Mouse (Mus musculus) bone marrow macrophage, adult 2 months (primary cell): Measurements from ENCODE around the gene Aldh1l1.

Experiments
- CTCF ChIP-seq: IDR thresholded peaks from 2 replicates; pipeline ENCODE4 v1.5.1; 2012; ENCODE audit warnings: low read depth, mild to moderate bottlenecking, low read length, moderate library complexity
- POLR2A ChIP-seq: IDR thresholded peaks from 2 replicates; pipeline ENCODE4 v1.6.1; 2012; ENCODE audit warnings: mild to moderate bottlenecking, low read depth, low read length, borderline replicate concordance

DNA sequence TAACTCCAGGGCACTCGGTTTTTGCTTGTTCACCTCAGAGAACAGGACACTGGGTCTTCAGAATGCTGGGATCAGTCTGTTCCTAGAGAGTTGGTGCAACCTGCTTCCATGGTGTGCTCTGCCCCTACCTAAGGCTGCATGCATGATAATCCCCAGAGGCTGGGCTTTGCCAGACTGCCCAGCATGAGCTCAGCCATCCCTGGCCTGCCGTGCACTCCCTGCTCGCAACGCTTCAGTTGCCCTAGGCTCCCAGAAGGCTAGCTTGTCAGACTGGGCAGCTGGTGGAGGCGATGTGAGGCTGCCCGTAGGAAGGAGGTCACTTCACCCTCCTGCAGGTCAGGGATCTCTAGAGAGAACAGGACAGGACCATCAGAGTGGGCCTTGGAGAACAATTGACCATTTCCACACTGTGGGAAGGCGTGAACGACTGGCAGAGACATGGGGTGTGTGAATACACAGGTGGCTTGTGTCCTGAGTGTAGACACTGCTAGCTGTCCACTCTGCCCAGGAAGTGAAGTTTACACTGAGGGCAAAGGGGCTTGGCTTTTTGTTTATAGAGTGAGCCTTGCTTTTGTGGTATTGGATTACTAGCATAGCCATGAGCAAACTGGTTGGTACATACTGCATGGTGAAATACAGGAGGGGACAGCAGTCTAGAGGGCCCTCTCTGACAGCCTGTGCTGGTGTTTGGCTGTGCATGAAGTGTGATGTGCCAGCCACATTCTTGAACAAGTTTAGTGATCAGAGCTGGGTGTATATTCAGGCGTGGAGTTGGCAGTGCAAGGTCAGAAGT is 134.8 kb downstream of the Aldh1l1 start:
- no peak for TF ChIP-seq POLR2A
- no peak for TF ChIP-seq CTCF
